21 mouse cellular contexts compared by ENCODE assay signal in genomic region chr6:34355349-34355747, GRCm38 (mm10). TPM values are rescaled to one million over a fixed set of nuclear protein-coding genes. Genes with fewer than 3 reads are reported as not detected.
DNase-seq lines count a peak whose midpoint lies in the region; ATAC-seq lines count a peak whose summit lies in the region.
"Had no signal": no experiment of that assay in that cellular context is flagged by ENCODE, and none has a peak within 500 bp of the region (broad histone marks: within the 10 kb centered on the region; RNA-seq: fewer than 3 reads in every experiment).

No protein-coding gene starts in this region.

- no peaks in the 10 kb centered on the region for H3K9me3 ChIP-seq in intestine, embryonic 16.5 days (ENCODE audit: control insufficient read depth, low read length)
- H3K9me3 ChIP-seq in intestine, embryonic 15.5 days, result no peaks in the 10 kb centered on the region
- H3K9me3 ChIP-seq in midbrain, embryonic 14.5 days (ENCODE audit: control insufficient read depth, low read length), result no peaks in the 10 kb centered on the region
- H3K9me3 ChIP-seq: embryonic facial prominence, embryonic 12.5 days; liver, embryonic 15.5 days had no signal

- no peak overlapping the region for H3K27ac ChIP-seq in intestine, embryonic 16.5 days (ENCODE audit: low read length)
- H3K27ac ChIP-seq in intestine, embryonic 15.5 days, result no peak overlapping the region
- H3K27ac ChIP-seq in midbrain, embryonic 14.5 days (replicated peaks; ENCODE audit: low read depth, low read length), result no peak overlapping the region
- H3K27ac ChIP-seq: embryonic facial prominence, embryonic 12.5 days; liver, embryonic 15.5 days had no signal

- peaks cover 7% of the 10 kb centered on the region; the same call in 1 of the 2 replicates for H3K4me1 ChIP-seq in intestine, embryonic 16.5 days (ENCODE audit: control insufficient read depth, insufficient read depth, low read length)
- peaks cover 10% of the 10 kb centered on the region for H3K4me1 ChIP-seq in intestine, embryonic 15.5 days (replicated peaks)
- H3K4me1 ChIP-seq in midbrain, embryonic 14.5 days (ENCODE audit: control insufficient read depth, insufficient read depth, low read length), result 0 out of 2 replicates have a peak, but pooled peaks cover 6% of the 10 kb centered on the region

- WGBS in intestine, embryonic 16.5 days, result 60% methylated on average over 6 of the region's 6 CpGs
- WGBS in intestine, embryonic 15.5 days, result 61% methylated on average over 6 of the region's 6 CpGs
- WGBS in midbrain, embryonic 14.5 days, result 83% methylated on average over 6 of the region's 6 CpGs

- ATAC-seq in intestine, embryonic 16.5 days, result peak; percentile 61; the same call in 1 of the 2 replicates
- no peak for ATAC-seq in intestine, embryonic 15.5 days
- no peak for ATAC-seq in midbrain, embryonic 14.5 days (ENCODE audit: low FRiP score, low TSS enrichment)

- no peaks in the 10 kb centered on the region for H3K27me3 ChIP-seq in intestine, embryonic 16.5 days (replicated peaks; ENCODE audit: control insufficient read depth, insufficient read depth, low read length)
- H3K27me3 ChIP-seq in intestine, embryonic 15.5 days (replicated peaks), result no peaks in the 10 kb centered on the region
- no peaks in the 10 kb centered on the region for H3K27me3 ChIP-seq in midbrain, embryonic 14.5 days (ENCODE audit: control insufficient read depth, insufficient read depth, low read length)
- H3K27me3 ChIP-seq: embryonic facial prominence, embryonic 12.5 days had no signal

- no peak overlapping the region for H3K9ac ChIP-seq in intestine, embryonic 16.5 days (ENCODE audit: low read depth, low read length)
- H3K9ac ChIP-seq in intestine, embryonic 15.5 days, result no peak overlapping the region
- H3K9ac ChIP-seq in midbrain, embryonic 14.5 days (replicated peaks; ENCODE audit: low read length), result no peak overlapping the region
- H3K9ac ChIP-seq: embryonic facial prominence, embryonic 12.5 days; liver, embryonic 15.5 days had no signal

- H3K36me3 ChIP-seq in intestine, embryonic 16.5 days (ENCODE audit: control insufficient read depth, insufficient read depth, low read length), result no peaks in the 10 kb centered on the region
- no peaks in the 10 kb centered on the region for H3K36me3 ChIP-seq in intestine, embryonic 15.5 days
- H3K36me3 ChIP-seq in midbrain, embryonic 14.5 days (ENCODE audit: control insufficient read depth, insufficient read depth, low read length), result no peaks in the 10 kb centered on the region
- H3K36me3 ChIP-seq: embryonic facial prominence, embryonic 12.5 days; liver, embryonic 15.5 days had no signal

- H3K4me3 ChIP-seq in intestine, embryonic 16.5 days (ENCODE audit: low read length), result no peak overlapping the region
- no peak overlapping the region for H3K4me3 ChIP-seq in intestine, embryonic 15.5 days (replicated peaks)
- no peak overlapping the region for H3K4me3 ChIP-seq in midbrain, embryonic 14.5 days (replicated peaks; ENCODE audit: low read depth, low read length)
- H3K4me3 ChIP-seq: embryonic facial prominence, embryonic 12.5 days; liver, embryonic 15.5 days had no signal

- DNase-seq in heart, adult 11 months, result peak; percentile 21
- DNase-seq in heart, adult 9 months (ENCODE audit: low spot score in 2 of 2), result no peak
- DNase-seq in 3T3-L1 (ENCODE audit: low read depth, low spot score), result peak; percentile 57
- DNase-seq in lung, postnatal 10 days, result peak; percentile 16
- no peak for DNase-seq in midbrain, embryonic 14.5 days
- no peak for DNase-seq in layer of hippocampus, adult 18-20 months (ENCODE audit: low spot score in 2 of 2)
- DNase-seq: adrenal gland, adult 8-10 months; cerebellum, adult 2 months; gastrocnemius, postnatal 36 days; kidney, adult 18-20 months; kidney, postnatal 36 days; layer of hippocampus, postnatal 36 days; left cerebral cortex, postnatal 4 days; thymus, adult 18-20 months had no signal

- H3K4me2 ChIP-seq in intestine, embryonic 16.5 days (ENCODE audit: low read depth, low read length), result no peak overlapping the region
- no peak overlapping the region for H3K4me2 ChIP-seq in intestine, embryonic 15.5 days (replicated peaks)
- no peak overlapping the region for H3K4me2 ChIP-seq in midbrain, embryonic 14.5 days (ENCODE audit: low read length)
- H3K4me2 ChIP-seq: embryonic facial prominence, embryonic 12.5 days; liver, embryonic 15.5 days had no signal

RNA-seq across cellular contexts. Expression of gene Akr1b8, which starts 1.4 kb away (rescaled TPM):
- polyA plus RNA-seq in intestine, embryonic 16.5 days (2015; fragmentation: Nextera tagmentation; extraction: Ambion mirVana), result 3.3 and 4.8 TPM in 2 replicates
- polyA plus RNA-seq in intestine, embryonic 15.5 days (2015; fragmentation: Nextera tagmentation; extraction: Ambion mirVana), result 4.8 and 5.5 TPM in 2 replicates
- polyA plus RNA-seq in midbrain, embryonic 14.5 days (2014; fragmentation: Nextera tagmentation; extraction: Ambion mirVana), result 3.2 and 4.5 TPM in 2 replicates
- 1 to 10 TPM in 1 of 2 experiments, under 1 TPM in 1; 0.96 to 1.2 TPM for total RNA-seq in layer of hippocampus, adult 18-20 months (2021)
- total RNA-seq: common myeloid progenitor, adult 5-6 weeks; monocyte, adult 5-6 weeks had no signal

RNA-seq across cellular contexts. Expression of gene Akr1b10, which starts 28.7 kb away (rescaled TPM):
- 13.9 and 16.0 TPM in 2 replicates for polyA plus RNA-seq in intestine, embryonic 16.5 days (2015; fragmentation: Nextera tagmentation; extraction: Ambion mirVana)
- 14.5 and 15.4 TPM in 2 replicates for polyA plus RNA-seq in intestine, embryonic 15.5 days (2015; fragmentation: Nextera tagmentation; extraction: Ambion mirVana)
- 7.7 and 9.1 TPM in 2 replicates for polyA plus RNA-seq in midbrain, embryonic 14.5 days (2014; fragmentation: Nextera tagmentation; extraction: Ambion mirVana)
- total RNA-seq in layer of hippocampus, adult 18-20 months (2021), result 10 to 100 TPM; 24.3 to 26.4 TPM

RNA-seq across cellular contexts. Expression of gene Akr1b3, which starts 38.1 kb away (rescaled TPM):
- polyA plus RNA-seq in intestine, embryonic 16.5 days (2015; fragmentation: Nextera tagmentation; extraction: Ambion mirVana), result 110 and 125 TPM in 2 replicates
- 130 and 136 TPM in 2 replicates for polyA plus RNA-seq in intestine, embryonic 15.5 days (2015; fragmentation: Nextera tagmentation; extraction: Ambion mirVana)
- 95.2 and 106 TPM in 2 replicates for polyA plus RNA-seq in midbrain, embryonic 14.5 days (2014; fragmentation: Nextera tagmentation; extraction: Ambion mirVana)
- 10 to 100 TPM; 42.6 to 43.3 TPM for total RNA-seq in layer of hippocampus, adult 18-20 months (2021)

RNA-seq across cellular contexts. Expression of gene Akr1b7, which starts 56.8 kb away (rescaled TPM):
- polyA plus RNA-seq in intestine, embryonic 16.5 days (2015; fragmentation: Nextera tagmentation; extraction: Ambion mirVana), result 0.70 and 39.6 TPM in 2 replicates
- 2.5 and 43.7 TPM in 2 replicates for polyA plus RNA-seq in intestine, embryonic 15.5 days (2015; fragmentation: Nextera tagmentation; extraction: Ambion mirVana)
- not detected in 2 replicates for polyA plus RNA-seq in midbrain, embryonic 14.5 days (2014; fragmentation: Nextera tagmentation; extraction: Ambion mirVana)
- not detected for total RNA-seq in layer of hippocampus, adult 18-20 months (2021)
- total RNA-seq: common myeloid progenitor, adult 5-6 weeks; gastrocnemius, postnatal 36 days; layer of hippocampus, postnatal 36 days; left cerebral cortex, postnatal 4 days; monocyte, adult 5-6 weeks had no signal
- polyA plus RNA-seq: embryonic facial prominence, embryonic 12.5 days; hindbrain, embryonic 11.5 days had no signal

Comparison
In these comparisons a context has a peak if more than half of its experiments do, and no peak if none do; other contexts are left out.
1. DNase-seq: peak in heart, adult 11 months (single experiment), 3T3-L1 (single experiment) and lung, postnatal 10 days (single experiment); none in heart, adult 9 months (0 of 2), midbrain, embryonic 14.5 days (single experiment) and layer of hippocampus, adult 18-20 months (0 of 2).